Mouse (Mus musculus) forebrain, embryonic 11.5 days (tissue): ENCODE data around the gene Magel2. TPM values are rescaled to one million over a fixed set of nuclear protein-coding genes. Genes with fewer than 3 reads are reported as not detected.

Experiments used
- polyA plus RNA-seq: library from polyadenylated mRNA; unstranded; fragments of >200 nt; fragmentation: Nextera tagmentation; extraction: Ambion mirVana; gene quantifications from 2 replicates; pipeline ENCODE4 v1.2.1, GENCODE M21; 2014

Gene Magel2
- polyA plus RNA-seq, 1 experiment from 2014 or later, result 13.9 TPM

Other genes with a start within 250 kb of the Magel2 start
- gene Ndn, start 30.4 kb upstream of the Magel2 start, polyA plus RNA-seq, result 152 and 169 TPM in 2 replicates
- gene Mkrn3, start 43.1 kb downstream of the Magel2 start, polyA plus RNA-seq, result 19.3 and 20.7 TPM in 2 replicates
- 105 and 108 TPM in 2 replicates for gene Peg12, start 87.5 kb downstream of the Magel2 start, polyA plus RNA-seq